Mouse (Mus musculus) cerebral cortex, adult 2 months (tissue): Measurements from ENCODE around the gene Hmg20b.

Experiments
- WGBS: fragments of 180-500 bp; shearing (Covaris S2); methylation state at CpG from one replicate; pipeline ENCODE4 v1.1.7; 2018; 5-methylcytosine and 5-hydroxymethylcytosine counted together

Hmg20b gene

GRCm38 (mm10) chr10:81354738-81355477 lies 4.6 kb upstream of the Hmg20b start:
- 71% methylated on average over 9 of the region's 9 CpGs for WGBS

- WGBS = 33% methylated on average over 9 of the region's 9 CpGs
These were observed 1.5 kb upstream of the Hmg20b start for GRCm38 (mm10) chr10:81351678-81352291.

GRCm38 (mm10) chr10:81349961-81350350 lies 324 bp downstream of the Hmg20b start:
- under 1% methylated on average over 29 of the region's 29 CpGs for WGBS

- WGBS = 19% methylated on average over 12 of the region's 12 CpGs
These were observed 1.1 kb downstream of the Hmg20b start for GRCm38 (mm10) chr10:81349146-81349545.

GRCm38 (mm10) chr10:81346453-81347067 lies 3.7 kb downstream of the Hmg20b start:
- 22% methylated on average over 55 of the region's 55 CpGs for WGBS

- 84% methylated on average over 4 of the region's 4 CpGs for WGBS
These were observed 5.1 kb downstream of the Hmg20b start for GRCm38 (mm10) chr10:81345162-81345534.

GRCm38 (mm10) chr10:81344421-81345161 lies 5.7 kb downstream of the Hmg20b start:
- WGBS = 50% methylated on average over 8 of the region's 8 CpGs

- 5% methylated on average over 66 of the region's 67 CpGs for WGBS
These were observed 7.4 kb downstream of the Hmg20b start, which contains the start of gene Gipc3 for GRCm38 (mm10) chr10:81342686-81343505. Gene Gipc3 (minus strand): TSS chr10:81343266.

GRCm38 (mm10) chr10:81341333-81341949 lies 8.8 kb downstream of the Hmg20b start:
- 42% methylated on average over 16 of the region's 16 CpGs for WGBS

GRCm38 (mm10) chr10:81340551-81341332 lies 9.5 kb downstream of the Hmg20b start:
- WGBS = 55% methylated on average over 17 of the region's 17 CpGs

- WGBS = 97% methylated on average over 4 of the region's 4 CpGs
These were observed 13.7 kb downstream of the Hmg20b start for GRCm38 (mm10) chr10:81336558-81336957.

GRCm38 (mm10) chr10:81335393-81336340 lies 14.6 kb downstream of the Hmg20b start:
- 52% methylated on average over 19 of the region's 19 CpGs for WGBS

- 84% methylated on average over 11 of the region's 11 CpGs for WGBS
These were observed 16.0 kb downstream of the Hmg20b start for GRCm38 (mm10) chr10:81334324-81334723.

GRCm38 (mm10) chr10:81332277-81332676 lies 18.0 kb downstream of the Hmg20b start:
- 32% methylated on average over 29 of the region's 29 CpGs for WGBS

GRCm38 (mm10) chr10:81330007-81330406 lies 20.3 kb downstream of the Hmg20b start:
- 68% methylated on average over 4 of the region's 4 CpGs for WGBS

GRCm38 (mm10) chr10:81329194-81329975 lies 20.9 kb downstream of the Hmg20b start:
- 67% methylated on average over 10 of the region's 10 CpGs for WGBS

GRCm38 (mm10) chr10:81328386-81328785 lies 21.9 kb downstream of the Hmg20b start, which contains the start of gene Tbxa2r:
Gene Tbxa2r (plus strand): TSS chr10:81328731.
- WGBS = 34% methylated on average over 10 of the region's 10 CpGs

GRCm38 (mm10) chr10:81327959-81328358 lies 22.3 kb downstream of the Hmg20b start:
- WGBS = 72% methylated on average over 2 of the region's 2 CpGs
